Mouse (Mus musculus) spleen, adult 12 weeks (tissue): ENCODE results near the gene Tsen34.

Experiments used
- DNase-seq: peaks from one replicate; pipeline ENCODE4 v3.0.0; 2022; ENCODE audit warnings: low spot score

Tsen34 gene

DNA sequence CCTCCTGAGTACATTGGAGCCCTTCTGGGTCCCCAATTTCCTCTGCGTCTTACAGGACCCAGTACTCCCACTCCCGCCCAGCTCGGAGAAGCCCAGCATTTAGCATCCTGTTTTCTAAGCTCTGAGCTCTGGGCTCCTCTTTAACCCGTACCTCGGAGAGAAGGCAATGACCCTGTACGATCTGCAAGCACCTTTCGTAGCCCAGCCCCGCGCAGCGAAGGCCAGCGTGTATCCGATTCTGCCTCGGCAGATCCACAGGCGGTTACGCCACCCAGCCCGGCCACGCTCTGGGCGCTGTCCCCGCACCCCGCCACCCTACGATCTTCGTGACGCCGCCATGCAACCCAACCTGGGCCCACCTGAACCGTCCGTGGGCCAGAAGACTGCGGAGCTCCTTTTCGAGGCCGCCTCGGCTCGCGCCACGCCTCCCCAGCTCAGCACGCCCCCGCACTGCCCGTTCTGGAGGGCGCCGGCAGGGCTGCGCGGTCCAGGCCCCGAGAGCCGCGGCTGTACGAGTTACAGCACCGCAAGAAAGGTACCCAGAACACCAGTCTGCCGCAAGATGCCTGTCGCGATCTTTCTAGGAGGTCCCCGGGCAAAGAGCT lies at the start of gene Tsen34:
Gene Tsen34 (plus strand): TSS at position 482 of the 605 bp plus-strand sequence.
- no peak for DNase-seq

DNA sequence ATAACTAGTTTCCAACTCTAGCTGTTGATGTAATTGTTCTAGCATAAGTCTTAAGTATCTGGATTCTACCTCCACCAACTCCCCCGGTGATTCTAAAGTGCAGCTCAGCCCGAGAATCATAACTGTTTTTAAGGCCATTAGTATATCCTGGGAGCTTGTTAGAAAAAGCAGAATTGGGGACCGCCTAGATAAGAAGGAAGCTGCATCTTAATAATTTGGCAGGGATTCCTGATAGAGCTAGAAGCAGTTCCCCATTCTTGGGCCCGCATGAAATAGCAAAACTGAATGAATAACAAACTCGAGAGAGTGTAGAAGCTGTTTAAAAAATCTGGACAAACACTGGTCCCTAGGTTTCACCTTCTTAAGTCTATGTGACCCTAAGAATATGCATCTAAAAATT lies 49.3 kb upstream of the Tsen34 start:
- no peak for DNase-seq

DNA sequence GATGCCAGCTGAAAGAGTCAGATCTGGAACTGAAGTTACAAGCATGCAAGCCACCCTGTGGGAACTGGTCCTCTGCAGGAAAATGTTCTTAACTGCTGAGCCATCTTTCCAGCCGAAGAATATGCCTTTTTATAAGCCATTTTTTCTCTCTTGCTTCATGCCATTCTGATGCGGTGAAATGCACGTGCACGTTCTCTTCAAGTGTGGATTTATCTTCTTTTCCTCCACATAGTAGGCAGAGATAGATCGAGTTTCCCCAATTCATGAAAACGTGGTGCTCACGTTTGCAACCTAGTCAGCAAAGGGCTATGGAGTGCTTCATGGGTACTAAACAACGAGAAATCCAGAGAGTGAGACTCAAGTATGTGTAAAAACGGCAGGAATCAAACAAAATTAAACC lies 48.8 kb upstream of the Tsen34 start:
- no peak for DNase-seq

GRCm38 (mm10) chr7:3644348-3644671 lies 48.4 kb upstream of the Tsen34 start:
- no peak for DNase-seq

DNA sequence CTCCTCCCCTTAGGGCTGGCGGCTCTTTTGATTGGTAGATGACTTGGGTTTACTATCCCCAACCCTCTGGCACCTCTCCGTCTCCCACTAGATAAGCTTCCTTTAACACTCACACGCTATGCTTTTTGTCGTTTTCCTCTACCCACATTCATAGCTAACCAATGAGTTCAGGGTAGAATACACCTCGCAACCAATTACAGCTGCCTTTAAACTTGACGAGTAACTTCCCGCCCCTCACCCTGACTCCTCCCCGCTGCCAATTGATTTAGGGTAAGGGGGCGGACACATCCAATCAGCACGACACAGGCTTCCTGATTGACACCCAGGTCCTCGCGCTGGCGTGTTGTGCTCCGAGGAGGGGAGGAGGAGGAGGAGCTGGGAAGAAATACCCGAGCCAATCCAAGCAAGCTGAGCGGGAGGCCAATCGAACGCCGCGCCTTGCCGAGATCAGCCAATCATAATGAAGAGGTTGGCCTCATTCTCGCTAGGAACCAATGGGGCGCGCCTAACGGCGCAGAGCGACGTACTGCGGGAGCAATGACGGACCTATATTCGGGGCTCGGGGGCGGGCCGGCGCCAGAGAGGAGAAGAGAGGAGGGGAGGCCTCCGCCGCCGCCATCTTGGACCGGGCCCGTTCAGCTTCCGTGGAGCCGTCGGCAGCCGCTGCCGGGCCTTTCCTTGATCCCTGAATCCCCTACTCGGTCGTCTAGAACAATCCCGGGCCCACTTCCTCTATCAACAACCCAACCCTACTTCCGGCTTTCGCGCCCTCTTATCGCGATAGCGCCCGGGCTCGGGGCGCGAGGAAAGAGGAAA lies 47.8 kb upstream of the Tsen34 start, which contains the start of gene Cnot3:
Gene Cnot3 (plus strand): TSS at position 597 of the 816 bp plus-strand sequence.
- DNase-seq: peak; percentile 96

DNA sequence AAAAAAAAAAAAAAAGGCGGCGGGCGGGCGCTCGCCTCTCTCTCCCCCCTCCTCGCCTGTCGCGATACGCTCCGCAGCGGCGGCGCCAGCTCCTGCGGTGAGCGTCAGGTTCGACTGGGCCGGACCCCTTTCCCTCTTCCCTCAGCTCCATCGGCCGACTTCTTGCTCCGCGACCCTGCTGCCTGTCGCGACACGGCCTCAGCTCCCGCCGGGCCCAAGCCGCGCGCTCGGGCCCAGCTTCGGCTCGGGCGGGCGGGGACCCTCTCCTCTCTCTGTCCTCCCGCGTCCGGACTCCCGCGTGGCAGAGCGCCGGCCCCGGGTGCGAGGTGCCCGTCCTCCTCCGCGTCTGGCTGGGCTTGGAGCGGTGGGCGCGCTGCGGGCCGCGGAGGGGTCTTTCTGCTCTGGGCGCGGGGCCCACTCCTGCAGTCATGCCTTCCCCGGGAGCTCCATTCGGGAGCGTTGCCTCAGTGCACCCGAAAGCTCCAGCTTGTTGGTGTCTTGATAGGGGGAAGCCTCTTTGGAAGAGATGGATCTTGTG lies 47.1 kb upstream of the Tsen34 start:
- no peak for DNase-seq

DNA sequence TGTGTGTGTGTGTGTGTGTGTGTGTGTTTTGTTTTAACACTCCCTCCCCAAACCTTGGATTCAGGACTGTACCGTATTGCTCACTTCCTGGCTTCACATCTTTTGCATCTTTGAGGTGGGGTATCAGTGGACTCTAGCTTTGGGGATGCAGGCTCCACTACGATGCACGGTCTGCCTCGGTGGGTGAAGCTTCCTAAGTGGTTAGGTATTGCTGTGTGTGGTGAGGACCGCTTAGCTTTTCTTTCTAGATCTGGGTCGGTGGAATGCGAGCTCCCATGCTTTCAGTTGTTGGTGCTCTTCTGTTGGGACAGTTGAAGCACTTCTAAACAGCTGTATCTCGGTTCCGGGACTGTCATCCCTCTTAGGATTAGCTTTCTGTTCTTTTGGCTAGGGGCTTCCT lies 46.5 kb upstream of the Tsen34 start:
- DNase-seq: no peak

DNA sequence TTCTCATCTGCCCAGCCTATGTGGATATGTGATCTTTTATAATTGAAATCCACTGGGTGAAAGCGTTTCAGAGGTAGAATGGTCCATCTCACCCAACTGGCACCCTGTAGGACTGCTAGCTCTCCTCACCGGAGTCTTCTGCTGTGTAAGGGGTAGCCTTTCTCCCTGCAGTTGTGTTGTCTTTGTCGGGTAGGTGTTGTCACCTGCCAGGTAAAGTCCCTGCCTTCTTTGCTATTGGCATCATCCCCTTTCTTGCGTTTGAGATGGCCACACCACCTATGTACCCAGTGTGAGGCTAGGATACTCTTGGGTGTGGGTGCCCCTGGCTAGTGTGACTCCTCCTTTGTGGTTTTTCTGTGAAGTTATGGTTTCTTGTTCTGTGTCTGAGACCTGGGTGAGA lies 46.0 kb upstream of the Tsen34 start:
- DNase-seq: no peak

- DNase-seq: no peak
These were observed 35.7 kb upstream of the Tsen34 start for GRCm38 (mm10) chr7:3656966-3657365.

DNA sequence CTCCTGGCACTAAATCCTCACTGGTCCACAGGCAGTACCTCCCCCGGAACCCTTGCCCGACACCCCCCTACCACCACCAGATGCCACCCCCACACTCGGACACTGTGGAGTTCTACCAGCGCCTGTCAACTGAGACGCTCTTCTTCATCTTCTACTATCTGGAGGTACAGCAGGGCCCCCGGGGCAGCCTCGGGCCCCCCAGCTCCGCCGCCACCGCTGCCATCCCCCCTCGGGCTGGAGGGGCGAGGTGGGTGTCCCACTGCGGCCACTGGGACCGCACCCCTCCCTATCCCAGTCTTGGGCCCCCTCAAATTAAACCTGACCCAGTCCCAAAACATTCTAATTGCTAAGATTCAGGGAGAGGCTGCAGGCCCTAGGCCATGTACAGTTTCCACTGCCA lies 34.1 kb upstream of the Tsen34 start:
- DNase-seq: no peak

- no peak for DNase-seq
These were observed 28.0 kb upstream of the Tsen34 start for GRCm38 (mm10) chr7:3664524-3665214.

- DNase-seq: peak; percentile 91
These were observed 27.2 kb upstream of the Tsen34 start, which contains the start of gene Leng1 for GRCm38 (mm10) chr7:3665215-3666114. Gene Leng1, minus strand, starts transcription at chr7:3665840.

- DNase-seq: no peak
These were observed 25.7 kb upstream of the Tsen34 start for GRCm38 (mm10) chr7:3666921-3667391.

- DNase-seq: peak; percentile 67
These were observed 18.0 kb upstream of the Tsen34 start for GRCm38 (mm10) chr7:3674507-3675227.

- no peak for DNase-seq
These were observed 17.5 kb upstream of the Tsen34 start for GRCm38 (mm10) chr7:3675228-3675548.

- DNase-seq: no peak
These were observed 16.3 kb upstream of the Tsen34 start for GRCm38 (mm10) chr7:3676371-3676770.

DNA sequence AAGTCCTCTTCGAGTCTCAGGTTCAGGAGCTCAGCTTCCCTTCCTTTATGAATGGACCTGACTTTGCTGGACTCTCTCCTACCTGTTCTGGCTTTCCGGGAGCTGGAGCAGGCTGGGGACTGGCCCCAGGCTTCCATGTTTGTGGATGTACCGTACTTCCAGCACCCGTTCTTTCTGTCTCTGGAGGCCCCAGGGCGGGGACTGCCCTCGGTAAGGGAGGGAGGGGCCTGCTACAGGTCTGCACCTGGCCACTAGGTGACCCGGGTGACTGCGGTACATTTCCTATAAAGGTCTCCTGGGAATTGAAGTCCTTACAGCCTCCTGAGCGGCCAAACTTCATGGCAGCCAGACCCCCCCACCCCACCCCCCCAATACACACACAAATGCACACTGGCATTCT lies 15.3 kb upstream of the Tsen34 start, which contains the start of gene Tmc4:
Gene Tmc4 (minus strand): TSS at position 212 of the 400 bp plus-strand sequence.
- DNase-seq: no peak

- DNase-seq: no peak
These were observed 8.6 kb upstream of the Tsen34 start for GRCm38 (mm10) chr7:3683908-3684550.

- DNase-seq: no peak
These were observed 8.0 kb upstream of the Tsen34 start for GRCm38 (mm10) chr7:3684698-3685097.

- DNase-seq: no peak
These were observed 7.1 kb upstream of the Tsen34 start for GRCm38 (mm10) chr7:3685400-3686187.
